Mouse (Mus musculus) forelimb bud, embryonic 11.5 days (tissue): ENCODE results near the gene Ksr2.

ENCODE experiments used
- DNase-seq: peaks from one replicate; pipeline ENCODE4 v3.0.0-alpha.2; 2012; ENCODE audit warnings: low read depth, low spot score

Gene Ksr2

DNA sequence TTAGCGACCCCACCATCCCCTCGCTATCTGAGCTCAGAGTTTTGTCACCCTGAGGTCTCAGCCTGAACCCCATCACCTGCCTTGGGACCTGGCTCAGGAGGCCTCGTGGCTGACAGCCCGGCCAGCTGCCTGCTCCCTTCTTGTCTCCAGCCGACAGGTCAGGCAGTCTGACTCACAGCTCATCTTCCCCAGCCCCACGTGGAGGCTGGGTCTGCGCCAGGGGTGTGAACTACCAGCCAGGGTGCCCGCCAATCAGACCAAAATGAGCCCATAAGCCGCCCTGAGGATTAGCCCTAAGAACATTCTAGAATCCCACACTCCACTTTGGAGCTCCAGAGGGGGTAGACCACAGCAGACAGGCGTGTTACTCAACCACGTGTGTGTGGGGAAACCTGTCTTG lies 365.4 kb downstream of the Ksr2 start:
- DNase-seq: no peak

DNA sequence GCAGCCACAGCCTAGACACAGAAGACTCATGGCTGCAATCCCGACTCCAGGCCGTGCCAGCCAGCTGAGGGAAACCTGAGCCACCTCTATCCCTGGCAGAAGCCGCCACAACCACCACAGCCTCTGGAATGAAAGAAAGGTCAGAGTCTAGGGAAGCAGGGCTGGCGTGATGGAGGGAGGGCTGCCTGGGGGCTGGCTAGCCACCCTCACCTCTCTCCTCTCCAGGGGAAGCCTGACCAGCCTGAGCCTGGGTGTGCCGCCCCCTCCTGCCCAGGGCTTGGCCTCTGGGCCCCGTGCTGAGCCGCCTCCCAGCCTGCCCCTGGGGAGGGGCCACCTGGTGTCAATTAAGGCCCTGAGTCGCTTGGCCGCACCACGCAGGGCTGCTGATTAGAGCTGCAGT lies 366.9 kb downstream of the Ksr2 start, which contains the start of gene Nos1:
Gene Nos1 (plus strand): TSS at position 352 of the 400 bp plus-strand sequence.
- peak; percentile 64 for DNase-seq

DNA sequence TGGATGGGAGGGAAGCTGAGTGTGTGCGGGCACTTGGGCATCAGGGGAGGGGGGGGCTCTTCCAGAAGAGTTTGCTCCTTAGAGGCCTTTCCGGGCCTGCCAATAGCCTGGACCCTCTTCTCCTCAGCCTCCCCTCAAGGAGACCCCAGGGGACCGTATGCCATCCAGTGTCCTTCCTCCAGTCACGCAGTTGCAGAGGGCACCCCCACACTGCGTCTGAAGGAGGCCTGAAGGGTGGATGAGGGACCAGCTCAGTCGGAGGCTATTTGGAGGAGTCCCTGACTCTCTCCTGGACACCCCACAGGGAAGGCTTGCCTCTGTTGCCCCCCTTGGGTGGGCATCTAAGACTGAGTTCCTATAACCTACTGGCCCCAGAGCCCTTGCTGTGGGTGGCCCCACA lies 367.4 kb downstream of the Ksr2 start:
- DNase-seq: no peak

DNA sequence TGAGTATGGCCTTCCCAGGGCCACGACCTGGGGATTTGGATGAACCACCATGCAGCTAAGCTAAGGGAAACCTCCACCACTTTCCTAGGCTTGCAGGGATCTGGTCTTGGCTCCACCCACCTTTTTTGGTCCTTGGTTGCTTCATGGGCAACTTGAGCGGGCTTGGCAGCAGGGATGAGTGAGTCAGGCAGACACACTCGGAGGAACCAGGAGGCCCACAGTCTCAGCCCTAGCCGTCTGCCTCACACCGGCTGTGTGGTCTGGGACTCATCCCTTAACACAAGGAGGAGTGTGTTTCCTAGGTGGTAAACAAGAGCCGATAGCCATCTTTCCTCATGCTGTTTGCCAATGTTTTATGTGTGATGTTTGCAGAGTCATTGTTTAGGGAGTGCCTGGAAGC lies 376.3 kb downstream of the Ksr2 start:
- DNase-seq: no peak

DNA sequence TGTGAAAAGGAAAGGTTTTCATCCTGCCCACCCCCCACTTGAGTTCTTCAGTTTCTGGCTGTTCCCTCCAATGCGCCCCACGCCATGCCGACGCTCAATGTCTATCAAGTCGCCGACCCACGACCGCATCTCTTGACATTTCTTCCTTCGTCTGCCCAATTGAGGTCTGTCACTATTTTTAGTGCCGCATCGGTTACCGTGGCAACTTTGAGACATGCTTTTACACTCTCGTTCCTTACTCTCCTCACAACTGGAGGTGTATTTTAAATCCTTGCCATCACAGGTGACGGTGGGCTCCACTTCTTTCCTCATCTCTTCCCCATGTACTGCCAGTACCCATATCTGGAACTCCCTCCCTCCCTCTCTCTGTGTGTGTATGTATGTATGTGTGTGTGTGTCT lies 378.1 kb downstream of the Ksr2 start:
- no peak for DNase-seq

DNA sequence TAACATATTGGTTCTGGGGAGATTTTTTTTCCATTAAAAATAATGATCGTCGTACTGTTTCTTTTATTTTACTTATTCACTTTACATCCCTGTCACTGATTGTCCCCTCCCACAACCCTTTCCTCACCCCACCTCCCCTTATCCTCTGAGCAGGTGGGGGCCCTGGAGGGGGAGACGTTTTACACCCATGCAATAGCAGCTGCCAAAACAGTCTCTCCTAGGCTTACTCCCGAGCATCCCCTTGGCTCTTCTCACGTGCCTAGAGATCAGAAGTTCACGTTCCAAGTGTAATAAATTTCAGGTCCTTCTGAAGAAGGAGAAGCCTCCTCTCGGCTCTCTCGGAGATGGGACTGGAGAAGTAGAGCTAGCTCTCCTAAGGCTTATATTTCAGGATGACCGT lies 387.0 kb downstream of the Ksr2 start:
- no peak for DNase-seq

DNA sequence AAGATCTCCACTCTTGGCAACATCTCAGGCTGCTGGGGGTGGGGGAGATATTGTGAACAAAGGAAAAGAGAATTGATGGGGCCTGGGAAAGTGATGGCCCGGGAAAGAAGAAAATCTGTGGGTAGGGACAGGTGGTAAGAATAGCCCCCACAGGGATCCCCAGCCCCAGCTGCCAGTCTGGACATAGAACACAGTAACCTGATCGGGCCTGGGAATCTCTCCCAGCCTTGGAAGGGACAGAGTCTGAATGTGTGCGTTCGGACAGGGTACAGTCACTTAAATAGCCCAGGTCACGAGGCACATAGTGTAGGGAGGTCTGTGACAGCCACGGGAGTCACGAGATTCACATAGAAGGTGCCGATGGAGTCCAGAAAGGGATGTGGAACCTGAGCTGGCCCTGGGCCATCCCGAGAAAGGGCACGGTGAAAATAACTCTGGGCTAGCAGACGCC lies 388.3 kb downstream of the Ksr2 start:
- DNase-seq: no peak

DNA sequence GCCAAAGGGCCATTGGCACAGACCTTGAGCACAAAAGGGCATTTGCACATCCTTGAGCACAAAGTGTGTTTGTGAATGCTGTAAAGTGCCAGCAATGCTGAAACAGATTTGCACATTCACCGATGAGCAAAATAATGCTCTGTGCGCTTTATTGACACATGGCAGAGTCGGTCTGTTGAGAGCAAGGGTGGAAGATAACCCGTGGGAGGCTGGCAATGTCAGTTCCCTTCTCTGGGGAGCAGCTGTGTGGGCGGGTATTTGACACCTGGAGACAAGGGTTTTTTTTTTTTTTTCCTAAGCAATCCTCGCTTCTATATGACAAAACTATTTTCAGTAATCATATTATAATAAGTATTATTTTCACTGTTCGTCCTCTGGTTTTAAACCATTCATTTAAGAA lies 389.8 kb downstream of the Ksr2 start:
- DNase-seq: no peak

DNA sequence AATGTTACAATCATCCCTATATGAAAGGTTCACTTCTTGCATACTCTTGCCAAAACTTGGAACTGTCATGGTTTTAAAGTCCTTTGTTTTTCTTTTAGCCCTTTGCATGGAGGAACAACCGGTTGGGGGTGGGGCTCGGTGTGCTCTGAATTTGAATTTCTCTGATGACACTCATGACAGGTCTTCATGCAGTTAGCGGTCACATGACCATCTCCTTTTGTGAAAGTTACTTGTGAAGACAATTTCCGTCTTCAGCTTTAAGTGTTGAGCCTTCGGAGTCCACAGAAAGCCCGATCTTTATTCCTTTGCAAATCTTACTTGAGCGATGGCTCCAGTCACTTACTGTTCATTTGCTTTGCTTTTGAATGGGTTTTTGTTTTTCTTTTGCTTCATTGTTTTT lies 397.1 kb downstream of the Ksr2 start:
- DNase-seq: no peak

DNA sequence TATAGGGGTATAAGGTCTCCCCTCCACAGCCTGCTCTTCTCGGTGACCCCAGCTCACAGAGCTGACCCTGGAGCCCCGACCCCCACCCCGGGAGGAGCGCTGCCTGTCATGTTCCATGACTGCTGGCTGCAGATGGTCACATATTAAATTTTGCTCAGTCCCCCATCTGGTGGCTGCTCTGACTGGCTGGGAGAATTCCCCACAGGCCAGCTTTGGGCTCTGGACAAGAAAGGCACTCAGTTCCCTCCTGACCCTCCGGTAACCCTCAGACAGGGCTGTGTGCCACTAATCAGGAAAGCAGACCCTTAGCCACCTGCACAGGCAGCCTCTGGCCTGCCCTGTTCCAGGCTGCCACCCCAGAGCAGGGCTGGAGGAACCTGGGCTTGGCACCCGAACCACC lies 405.0 kb downstream of the Ksr2 start:
- DNase-seq: no peak

DNA sequence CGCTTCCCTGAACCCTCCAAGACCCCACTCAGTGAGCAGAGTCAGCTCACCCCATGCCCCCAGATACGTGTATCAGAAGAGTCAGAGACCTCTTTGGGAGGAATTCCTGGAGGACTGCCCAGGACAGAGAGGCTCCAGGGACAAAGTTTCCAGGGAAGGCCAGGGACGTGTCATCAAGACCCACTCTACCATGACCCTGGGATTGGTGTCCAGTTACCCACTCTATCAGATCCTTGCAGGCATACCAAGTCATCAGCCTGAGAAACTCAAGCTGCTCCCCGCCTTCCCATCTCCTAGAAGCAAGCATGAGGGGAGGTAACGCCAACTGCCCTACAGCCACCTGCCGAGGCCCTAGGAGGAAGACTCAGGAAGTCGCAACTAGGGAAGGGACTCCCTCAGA lies 406.6 kb downstream of the Ksr2 start:
- DNase-seq: no peak

DNA sequence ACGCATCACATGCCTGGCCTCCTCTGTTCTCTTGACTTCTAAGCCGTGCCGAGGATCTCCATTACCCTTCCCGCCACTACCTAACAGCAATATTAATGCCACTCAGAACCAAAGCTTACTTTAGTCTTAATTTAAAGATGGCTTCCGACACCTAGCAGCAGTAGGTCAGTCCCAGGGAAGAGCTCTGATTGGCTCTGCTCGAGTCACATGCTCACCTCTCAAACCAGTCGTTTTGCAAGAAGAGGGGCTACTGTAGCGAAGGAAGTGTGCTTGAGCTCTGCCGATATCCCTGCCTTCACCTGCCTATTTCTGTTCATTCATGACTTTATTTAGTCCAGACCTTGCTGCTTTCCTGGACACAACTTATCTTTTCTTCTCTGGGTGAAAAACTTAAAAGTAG lies 410.0 kb downstream of the Ksr2 start:
- no peak for DNase-seq

DNA sequence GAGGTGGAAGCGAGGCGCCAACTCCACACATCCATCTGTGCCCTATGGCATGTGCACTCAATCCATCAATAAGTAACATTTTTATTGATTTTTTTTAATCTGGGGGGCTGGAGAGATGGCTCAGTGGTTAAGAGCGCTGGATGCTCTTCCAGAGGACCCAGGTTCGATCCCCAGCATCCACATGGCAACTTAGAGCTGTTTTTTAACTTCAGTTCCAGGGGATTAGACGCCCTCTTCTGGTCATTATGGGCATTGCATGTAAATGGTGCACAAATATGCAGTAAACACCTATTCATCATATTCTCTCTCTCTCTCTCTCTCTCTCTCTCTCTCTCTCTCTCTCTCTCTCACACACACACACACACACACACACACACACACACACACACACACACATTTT lies 410.7 kb downstream of the Ksr2 start:
- no peak for DNase-seq
